Mouse (Mus musculus) heart, adult 11 months (tissue): ENCODE data around the gene Cphx3.
"Not testable (repeated sequence)": the region's sequence is repeated elsewhere in the genome, so short reads cannot be mapped to it uniquely, and the experiment has no call there.

Experiments used
- DNase-seq: peaks from one replicate; pipeline ENCODE4 v3.0.0; 2022

The Cphx3 gene

DNA sequence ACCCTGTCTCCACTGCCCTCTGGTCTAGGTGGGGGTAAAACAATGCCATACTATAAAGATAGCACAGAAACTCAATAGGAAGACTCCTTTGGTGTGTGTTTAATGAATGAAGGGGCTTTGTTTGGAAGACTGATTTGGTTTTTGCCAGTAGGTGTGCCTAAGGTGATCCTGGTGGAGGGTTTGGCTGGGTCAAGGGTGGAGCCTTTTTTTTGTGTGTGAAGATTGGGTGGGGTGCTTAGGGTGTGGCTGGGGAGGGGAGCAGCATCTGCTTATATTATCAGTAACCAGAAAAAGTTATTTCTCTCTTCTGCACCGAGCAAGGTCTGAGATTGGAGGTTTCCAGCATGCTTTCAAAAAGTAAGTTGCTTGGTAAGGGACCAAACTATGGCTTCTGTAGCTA is at the start of gene Cphx3:
Cphx3 (plus strand) TSS at position 301 of the 400 bp plus-strand sequence.
- not testable (repeated sequence) for DNase-seq

DNA sequence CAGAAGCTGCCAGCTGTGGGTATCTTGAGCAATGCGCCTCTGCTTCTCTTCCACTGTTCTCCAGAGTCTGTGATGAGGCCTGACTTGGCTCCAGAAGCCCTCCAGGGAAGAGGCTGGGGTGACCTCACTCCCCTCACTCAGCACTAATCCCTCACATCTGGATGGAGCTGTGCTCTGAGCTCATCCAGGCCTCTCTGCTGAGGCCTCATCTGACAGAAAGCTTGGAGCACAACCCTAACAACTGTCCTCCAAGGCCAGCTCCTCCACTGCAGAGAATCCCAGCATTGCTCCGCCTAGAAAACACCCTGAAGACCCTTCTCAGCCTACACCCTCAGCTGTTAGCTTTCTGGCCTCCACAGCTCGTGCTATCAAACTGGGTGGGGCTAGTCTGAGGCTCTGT is 47.7 kb upstream of the Cphx3 start:
- DNase-seq: not testable (repeated sequence)

DNA sequence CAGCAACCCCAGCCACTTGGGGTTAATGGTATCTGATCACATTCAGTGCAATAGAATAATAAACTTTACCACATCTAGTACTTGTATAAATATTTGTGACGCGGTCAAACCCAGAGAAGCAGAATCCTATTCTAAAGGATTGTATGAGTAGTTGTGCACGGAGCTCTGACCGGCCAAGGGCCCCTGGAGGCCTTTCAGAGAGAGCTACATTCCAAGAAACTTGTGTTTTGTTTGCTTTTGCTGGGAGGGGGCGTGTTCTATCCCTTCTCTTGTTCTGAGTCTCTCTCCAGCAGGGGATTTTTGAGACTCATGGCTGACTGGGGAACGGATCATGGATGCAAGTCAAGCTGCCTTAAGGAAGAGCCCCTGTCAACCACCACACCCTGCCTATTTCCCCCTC is 46.7 kb upstream of the Cphx3 start:
- not testable (repeated sequence) for DNase-seq

DNA sequence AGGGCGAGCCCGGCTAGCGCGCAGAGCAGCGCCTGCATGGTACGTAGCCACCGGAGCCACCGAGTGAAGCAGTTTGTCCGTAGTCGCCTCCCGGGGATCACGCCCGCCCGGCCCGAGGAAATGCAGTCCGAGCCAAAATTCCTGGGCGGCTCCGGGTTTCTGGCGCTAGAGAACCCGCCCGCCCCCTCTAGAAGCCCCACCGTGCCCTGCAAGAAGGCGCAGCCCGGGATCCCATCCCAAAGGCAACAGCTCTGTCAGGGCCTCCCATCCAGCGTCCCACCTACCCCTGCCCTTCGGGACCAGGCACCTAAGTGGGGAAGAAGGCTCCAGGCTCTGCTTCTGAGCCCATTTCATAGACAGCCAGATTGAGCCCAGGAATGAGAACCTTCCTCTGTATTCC is 39.5 kb upstream of the Cphx3 start, which contains the start of gene Gm9780:
Gm9780 (minus strand) TSS at position 101 of the 400 bp plus-strand sequence.
- not testable (repeated sequence) for DNase-seq

DNA sequence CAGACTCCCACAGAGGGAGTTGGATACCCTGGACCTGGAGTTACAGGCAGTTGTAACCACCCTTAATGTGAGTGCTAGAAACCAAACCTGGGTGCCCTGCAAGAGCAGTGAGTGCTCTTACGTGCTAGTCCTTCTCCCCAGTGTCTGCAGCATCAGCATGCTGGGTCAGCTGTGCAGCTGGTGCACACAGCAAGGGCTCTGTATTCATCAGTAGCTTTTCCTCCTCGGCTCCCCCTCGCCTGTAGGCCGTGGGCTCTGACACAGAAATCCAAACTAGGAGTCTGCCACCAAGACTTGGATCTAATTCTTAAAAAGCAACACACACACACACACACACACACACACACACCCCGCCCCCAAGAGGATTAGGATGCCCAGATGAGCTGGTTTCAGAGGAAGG is 37.1 kb upstream of the Cphx3 start:
- not testable (repeated sequence) for DNase-seq

DNA sequence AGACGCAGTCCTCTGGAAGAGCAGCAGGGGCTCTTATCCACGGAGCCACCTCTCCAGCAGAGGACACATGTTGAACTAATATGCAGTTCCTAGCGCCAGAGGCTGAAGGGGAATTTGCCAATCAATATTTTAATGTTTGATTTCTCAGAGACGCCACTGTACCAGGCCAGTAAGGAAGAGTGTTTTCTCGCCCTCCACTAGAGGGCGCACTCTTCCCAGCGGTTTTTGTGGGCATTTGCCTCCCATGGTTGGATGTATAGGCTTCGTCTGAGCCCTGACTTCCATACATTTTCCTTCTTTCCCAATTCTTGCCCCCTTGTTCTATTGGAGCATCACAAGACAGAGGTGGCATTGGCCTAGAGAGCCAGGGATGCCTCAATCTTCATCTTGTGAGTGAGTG is 35.1 kb upstream of the Cphx3 start:
- DNase-seq: not testable (repeated sequence)

DNA sequence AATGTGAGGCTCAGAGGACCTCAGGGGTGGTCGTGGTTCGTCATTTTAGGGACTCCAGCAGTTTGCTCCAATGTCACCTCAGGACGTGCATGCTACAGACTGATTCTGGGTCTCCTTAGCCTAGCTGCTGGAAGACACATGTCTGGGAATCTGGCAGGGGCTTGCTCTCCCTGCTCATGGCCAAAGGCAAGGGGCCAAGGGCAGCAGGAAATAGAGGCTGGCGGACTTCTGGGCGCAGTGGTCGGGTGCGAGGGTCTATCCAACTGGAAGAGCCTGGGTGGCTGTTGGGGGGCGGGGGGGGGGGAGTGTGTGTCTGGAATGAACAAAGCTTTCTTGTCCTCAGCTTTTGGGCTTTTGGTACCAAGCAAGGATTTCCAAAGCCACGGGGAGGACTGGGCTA is 33.3 kb upstream of the Cphx3 start:
- not testable (repeated sequence) for DNase-seq

DNA sequence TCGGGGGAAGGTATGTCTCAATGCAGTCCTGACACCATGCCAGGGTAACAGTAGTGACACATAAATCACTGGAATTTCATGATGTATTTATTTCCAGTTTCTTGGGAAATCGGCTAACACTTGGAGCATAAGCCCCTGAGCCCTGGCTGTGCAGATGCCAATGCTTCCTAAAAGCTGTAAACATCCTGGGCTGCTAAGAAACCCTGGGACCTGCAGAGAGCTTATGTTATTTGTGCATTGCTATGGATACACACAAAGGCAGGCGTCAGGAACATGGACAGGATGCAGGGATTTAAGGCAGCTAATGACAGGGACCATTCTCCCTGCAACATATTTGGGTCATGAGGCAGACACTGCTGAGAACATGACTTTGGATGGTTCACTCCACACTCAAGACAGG is 23.9 kb upstream of the Cphx3 start:
- DNase-seq: not testable (repeated sequence)

DNA sequence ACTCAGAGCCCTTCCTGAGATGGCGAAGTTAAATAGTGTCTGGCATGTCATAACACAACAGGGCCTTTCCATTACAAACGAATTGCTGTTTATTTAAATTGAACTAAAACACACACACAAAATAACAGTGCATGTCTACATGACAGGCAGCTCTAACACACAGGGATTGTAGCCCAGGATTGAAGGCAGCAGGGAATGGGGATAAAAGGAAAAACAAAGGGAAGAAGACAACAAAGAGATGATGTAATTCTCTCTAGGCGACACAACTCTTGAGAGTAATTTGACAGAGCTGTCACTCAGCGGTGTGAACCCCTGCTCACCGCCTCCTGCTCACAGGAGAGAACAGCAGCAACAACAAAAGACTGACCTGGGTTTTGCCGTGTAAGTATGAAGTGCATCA is 22.7 kb upstream of the Cphx3 start:
- DNase-seq: not testable (repeated sequence)

DNA sequence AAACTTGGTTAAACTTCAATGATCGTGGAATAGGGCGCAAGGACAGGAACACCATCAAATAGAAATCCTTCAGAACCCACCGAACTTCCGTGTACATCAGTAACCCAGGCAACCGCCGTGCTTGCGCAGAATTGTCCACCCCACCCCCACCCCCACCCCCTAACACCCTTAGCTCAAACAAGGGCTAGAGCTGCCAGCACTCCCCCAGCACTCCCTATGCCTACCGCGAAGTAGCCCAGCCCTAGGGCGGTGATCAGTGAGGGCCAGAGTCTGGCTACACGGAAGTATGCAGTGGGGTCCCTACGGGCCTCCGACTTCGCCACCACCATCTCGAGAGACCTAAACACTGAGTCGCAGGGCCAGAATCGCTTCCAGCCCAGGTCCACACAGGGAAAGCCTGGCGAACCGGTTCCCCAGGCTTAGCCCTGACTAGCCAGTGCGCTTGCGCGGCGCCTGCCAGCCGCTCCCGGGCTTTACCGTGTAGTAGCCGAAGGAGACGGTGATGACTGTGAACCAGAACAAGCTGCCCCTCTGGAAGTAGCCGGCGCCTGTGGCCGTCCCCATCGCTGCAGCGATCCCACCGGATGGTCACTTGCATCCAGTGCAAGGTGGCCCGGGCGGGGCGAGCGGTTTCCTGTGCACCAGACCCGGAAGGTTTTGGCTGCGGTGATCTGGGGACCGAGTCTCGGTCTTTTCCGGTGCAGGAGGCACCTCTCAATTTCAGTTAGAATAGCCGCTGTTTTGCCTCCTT is 15.3 kb upstream of the Cphx3 start:
- DNase-seq: not testable (repeated sequence)

DNA sequence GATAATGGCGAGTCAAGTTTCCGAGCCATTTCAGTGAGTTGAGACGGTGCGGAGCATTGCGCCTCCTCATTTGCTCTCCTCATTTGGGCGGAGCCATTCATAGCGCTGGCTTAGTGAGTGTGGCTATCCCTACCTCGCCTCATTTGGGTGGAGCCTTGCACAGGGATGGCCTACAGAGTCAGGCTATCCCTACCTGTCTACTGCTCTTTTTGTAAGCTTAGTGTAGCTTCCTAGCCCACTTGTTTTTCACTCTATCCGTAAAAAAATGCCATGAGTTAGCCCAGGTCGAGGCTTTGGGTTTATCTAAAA is 14.8 kb upstream of the Cphx3 start, which contains the start of gene Tmem254c:
Tmem254c (minus strand) TSS at position 31 of the 309 bp plus-strand sequence.
- not testable (repeated sequence) for DNase-seq

DNA sequence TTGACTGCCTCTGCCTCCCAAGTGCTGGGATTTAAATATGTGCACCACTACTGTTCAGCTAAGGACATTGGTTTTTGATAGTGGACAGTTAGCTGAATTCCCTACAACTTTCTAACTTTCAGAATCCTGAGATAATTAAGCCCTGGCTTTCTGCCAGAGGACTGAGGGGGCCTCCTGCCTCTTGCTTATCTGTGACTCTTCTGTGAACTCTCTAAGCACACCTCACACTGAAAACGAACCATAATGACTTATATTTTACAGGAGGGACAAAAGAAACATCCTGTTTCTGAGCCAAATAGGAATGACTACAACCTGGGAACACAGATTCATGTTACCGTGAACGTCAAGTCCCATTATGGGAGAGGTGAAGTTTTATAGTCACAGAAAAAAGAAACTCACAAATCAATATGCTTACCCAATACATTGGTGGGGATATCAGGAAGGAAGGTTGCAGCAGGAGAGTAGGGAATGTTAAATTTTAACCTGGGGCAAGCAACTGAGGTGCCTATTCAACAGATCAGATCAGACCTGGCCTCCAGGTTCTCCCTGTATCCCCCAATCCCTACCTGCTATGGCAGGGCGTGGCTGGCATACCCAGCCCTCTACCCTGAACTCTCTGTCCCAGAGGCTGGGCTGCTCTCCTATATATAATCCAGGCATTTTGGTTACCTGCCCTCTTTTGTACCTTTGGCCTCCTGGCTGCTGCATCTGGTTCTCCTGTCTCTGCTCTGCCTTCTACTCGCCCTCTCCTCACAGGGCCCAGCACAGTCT is 5.3 kb upstream of the Cphx3 start:
- not testable (repeated sequence) for DNase-seq

DNA sequence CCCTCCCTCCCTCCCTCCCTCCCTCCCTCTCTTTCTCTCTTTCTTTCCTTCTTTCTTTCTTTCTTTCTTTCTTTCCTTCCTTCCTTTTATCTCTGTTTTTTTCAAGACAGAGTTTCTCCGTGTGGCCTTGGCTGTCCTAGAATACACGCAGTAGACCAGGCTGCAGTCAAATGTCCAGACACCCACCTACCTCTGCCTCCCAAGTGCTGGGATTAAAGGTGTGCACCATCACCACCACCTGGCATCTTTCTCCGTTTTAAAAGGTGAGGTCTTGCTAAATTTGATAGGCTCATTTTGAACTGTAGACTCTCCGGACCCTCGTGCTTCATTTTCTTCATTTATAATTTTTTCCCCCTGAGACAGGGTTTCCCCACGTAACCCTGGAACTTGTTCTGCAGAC is 881 bp upstream of the Cphx3 start, which contains the start of gene Cphx2:
Cphx2 (plus strand) TSS at position 301 of the 400 bp plus-strand sequence.
- DNase-seq: not testable (repeated sequence)

DNA sequence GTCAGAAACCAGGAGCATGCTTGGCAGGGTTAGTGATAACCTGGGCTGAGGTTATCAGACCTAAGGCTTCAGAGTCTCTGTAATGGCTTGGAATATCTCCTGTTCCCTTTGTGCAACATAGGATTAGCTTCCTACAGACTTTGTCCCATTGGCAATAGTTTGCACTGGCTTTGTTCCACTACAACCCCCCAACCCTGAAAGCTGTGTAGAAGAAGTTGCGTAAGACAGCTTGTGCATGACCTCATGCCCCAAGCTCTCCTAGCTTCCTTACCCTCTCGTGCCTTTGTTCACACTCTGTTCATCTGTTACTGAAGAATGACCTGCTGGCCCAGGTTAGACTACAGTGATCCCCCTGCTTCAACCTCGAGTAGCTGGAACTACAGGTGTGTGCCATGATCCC is 15.5 kb downstream of the Cphx3 start:
- not testable (repeated sequence) for DNase-seq

DNA sequence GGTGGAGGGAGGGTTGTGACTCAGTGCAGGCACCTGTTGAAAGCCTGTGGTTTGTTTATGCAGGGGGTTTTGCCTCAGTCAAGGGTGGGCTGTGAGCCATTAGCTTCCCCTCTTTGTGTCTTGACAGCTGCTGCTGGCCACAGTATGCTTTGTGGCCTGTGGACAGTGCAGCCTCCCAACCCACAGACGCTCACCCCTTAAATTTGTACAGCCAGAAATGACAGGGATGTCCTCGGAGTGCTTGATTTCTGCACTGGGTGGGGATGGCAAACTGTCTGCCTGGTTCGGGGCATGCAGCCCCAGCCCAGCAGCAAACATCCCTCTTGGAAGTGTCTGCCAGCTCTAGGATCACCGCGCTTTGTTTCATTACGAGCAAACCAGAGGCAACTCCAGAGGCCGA is 36.1 kb downstream of the Cphx3 start, which contains the start of gene Duxbl2:
Duxbl2 (plus strand) TSS at position 200 of the 400 bp plus-strand sequence.
- not testable (repeated sequence) for DNase-seq

DNA sequence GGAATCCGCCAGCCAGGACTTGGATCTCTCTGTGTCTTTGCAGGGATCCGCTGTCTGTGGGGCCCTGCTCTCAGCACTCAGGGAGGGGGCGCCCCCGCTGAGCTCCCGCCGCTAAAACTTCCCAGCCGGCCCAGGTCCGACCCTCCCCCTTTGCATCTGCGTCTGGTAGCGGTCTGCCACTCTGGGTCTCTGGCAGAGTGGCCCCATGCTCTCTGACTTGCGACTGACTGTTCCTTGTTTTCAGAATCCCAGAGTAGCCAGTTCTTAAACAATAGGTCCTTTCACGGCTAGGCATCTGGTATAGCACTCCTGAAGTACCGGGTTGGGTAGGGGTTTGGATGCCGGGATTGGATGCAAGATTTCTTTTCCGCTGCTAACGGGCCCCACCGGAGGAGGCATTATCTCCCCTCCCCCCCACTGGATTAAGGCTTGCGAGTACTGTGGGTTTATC is 36.5 kb downstream of the Cphx3 start:
- not testable (repeated sequence) for DNase-seq

DNA sequence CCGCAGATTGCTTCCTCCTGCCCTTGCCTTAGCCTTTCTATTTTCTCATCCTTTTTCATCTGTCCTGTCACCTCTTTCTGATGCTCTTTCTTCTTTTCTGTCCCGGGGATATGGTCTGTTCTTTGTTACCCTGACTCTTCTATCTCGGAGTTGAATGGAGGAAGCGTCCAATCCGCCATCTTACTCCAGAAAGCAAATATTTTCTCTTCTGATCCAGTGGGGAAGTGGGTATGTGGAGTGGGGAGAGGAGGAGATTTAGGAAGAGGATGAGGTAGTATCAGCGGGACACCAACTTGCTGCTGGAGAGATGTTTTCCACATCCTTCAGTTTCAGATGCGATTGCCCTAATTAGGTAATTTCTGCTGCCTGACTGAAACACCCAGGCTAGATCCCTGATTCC is 37.0 kb downstream of the Cphx3 start:
- not testable (repeated sequence) for DNase-seq

DNA sequence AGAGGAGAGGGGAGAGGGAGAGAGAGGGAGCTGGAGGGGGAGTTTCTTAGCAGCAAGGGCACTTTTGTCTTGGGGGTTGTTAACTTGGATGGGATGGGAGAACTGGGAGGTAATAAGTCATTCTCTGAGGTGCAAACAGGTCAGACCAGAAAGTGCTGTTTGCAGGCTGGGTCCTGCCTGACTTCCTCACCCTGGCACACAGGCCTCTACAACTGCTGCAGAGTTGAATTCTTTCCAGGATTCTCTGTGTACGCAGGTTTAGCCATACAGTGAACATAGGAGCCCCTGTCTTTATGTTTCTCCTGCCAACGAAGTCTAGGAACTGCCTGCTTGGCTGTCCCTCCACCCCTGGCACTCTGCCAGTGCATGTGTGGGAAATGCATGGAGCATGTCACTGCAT is 65.0 kb downstream of the Cphx3 start:
- DNase-seq: not testable (repeated sequence)

DNA sequence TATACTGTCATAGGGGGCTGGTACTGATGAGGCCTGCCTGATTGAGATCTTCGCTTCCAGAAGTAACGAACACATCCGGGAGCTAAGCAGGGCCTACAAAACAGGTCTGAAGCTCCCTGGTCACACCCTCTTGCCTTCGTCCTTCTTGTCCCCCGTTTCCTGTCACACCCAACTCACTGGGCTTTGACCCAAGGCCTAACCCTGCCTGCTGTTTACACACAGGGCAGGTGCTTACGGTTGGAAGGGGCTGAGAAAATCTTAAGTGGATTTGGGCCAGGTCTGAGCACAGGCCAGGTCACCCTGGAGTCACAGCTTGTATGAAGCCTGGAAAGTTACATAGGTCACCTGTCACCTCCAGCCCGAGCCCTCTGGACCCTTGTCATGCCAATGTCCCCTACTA is 73.9 kb downstream of the Cphx3 start:
- DNase-seq: not testable (repeated sequence)

DNA sequence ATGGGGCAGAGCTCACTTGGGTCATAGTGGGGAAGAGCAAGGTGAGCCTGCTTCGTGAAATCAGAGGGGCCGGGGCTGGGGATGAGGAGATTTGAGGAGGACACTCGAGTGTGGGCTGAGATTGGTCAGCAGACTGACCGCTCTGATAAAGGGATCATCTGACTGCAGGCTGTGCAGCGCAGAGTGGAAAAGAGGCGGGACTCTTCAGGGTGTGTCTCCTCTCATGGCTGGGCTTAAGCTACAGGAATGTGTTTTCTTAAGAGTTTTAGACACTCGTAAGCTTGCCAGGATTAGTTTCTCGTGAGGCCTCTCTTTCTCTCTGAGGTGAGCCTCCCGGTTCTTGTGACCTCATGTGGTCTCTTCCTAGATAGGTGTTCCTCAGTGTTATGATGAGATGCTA is 79.1 kb downstream of the Cphx3 start:
- not testable (repeated sequence) for DNase-seq

DNA sequence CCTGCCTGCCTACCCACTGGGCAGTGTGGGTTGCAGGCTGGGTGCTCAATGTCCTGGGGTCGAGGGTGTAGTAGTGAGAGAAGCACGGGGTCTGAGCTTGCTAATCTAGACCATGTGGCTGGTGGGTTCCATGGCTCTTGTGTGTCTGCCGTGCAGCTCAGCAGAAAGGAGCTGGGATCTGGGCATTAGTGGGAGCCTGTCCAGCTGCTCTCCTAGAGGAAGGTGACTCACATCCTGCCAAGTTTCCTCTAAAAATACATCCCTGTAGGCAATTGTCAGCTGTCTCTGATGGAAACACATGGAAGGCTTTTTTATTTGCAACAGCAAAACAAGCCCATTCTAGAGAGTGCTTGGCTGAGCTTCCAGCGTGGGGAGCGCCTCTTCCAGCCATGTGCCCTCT is 80.3 kb downstream of the Cphx3 start:
- DNase-seq: not testable (repeated sequence)

DNA sequence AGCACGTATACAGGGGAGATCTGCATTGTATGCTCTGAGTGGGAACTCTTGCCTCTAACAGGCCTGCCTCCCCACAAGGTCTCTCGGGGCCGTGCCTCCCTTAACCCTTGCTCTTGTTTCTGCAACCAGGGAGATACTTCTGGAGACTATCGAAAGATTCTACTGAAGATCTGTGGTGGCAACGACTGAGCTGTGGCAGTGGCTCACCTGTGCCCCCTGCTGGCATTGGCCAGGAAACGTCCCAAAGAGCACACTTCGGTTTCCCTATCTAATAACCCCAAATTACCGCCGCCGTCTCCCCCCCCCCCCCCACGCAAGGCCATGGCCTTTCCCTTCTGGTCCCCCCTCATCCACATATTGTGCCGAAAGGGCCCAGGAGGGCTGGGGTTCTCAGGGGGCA is 83.2 kb downstream of the Cphx3 start:
- not testable (repeated sequence) for DNase-seq

DNA sequence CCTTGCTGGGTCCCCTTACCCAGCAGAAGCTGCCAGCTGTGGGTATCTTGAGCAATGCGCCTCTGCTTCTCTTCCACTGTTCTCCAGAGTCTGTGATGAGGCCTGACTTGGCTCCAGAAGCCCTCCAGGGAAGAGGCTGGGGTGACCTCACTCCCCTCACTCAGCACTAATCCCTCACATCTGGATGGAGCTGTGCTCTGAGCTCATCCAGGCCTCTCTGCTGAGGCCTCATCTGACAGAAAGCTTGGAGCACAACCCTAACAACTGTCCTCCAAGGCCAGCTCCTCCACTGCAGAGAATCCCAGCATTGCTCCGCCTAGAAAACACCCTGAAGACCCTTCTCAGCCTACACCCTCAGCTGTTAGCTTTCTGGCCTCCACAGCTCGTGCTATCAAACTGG is 91.9 kb downstream of the Cphx3 start:
- not testable (repeated sequence) for DNase-seq

DNA sequence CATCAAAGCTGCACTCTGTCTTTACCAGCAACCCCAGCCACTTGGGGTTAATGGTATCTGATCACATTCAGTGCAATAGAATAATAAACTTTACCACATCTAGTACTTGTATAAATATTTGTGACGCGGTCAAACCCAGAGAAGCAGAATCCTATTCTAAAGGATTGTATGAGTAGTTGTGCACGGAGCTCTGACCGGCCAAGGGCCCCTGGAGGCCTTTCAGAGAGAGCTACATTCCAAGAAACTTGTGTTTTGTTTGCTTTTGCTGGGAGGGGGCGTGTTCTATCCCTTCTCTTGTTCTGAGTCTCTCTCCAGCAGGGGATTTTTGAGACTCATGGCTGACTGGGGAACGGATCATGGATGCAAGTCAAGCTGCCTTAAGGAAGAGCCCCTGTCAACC is 92.9 kb downstream of the Cphx3 start:
- DNase-seq: not testable (repeated sequence)
